Mouse (Mus musculus): Measurements from ENCODE around the gene Golga7b. TPM values are rescaled to one million over a fixed set of nuclear protein-coding genes. Genes with fewer than 3 reads are reported as not detected.

Gene Golga7b
- total and polyA plus RNA-seq, 3 experiments = 0.27 to 2.0 TPM; not detected in 1

GRCm38 (mm10) chr19:42211936-42212335 lies 35.4 kb upstream of the Golga7b start:
- no peaks in the 10 kb centered on the region for H3K9me3 ChIP-seq (replicated peaks; ENCODE audit: insufficient read depth, low read length)
- H3K4me1 ChIP-seq (ENCODE audit: control insufficient read depth in 1 of 2, insufficient read depth in 2 of 2, low read length in 2 of 2) = no peaks in the 10 kb centered on the region
- no peak overlapping the region for H3K27ac ChIP-seq (ENCODE audit: control insufficient read depth, low read depth, low read length)
- no peak for DNase-seq (ENCODE audit: low read depth, low spot score)
- no peaks in the 10 kb centered on the region for H3K79me2 ChIP-seq (ENCODE audit: control insufficient read depth, insufficient read depth, low read length, poor library complexity)
- TF ChIP-seq MYC (IDR thresholded peaks at IDR 0.05; ENCODE audit: low read depth, low read length) = no peak
- no peak for TF ChIP-seq HCFC1 (IDR thresholded peaks at IDR 0.05; ENCODE audit: low read depth, low read length)
- TF ChIP-seq MAX (IDR thresholded peaks at IDR 0.05; ENCODE audit: low read length) = no peak
- no peak for TF ChIP-seq CTCF (IDR thresholded peaks at IDR 0.05 in 2 of 3, conservative IDR thresholded peaks at IDR 0.05 in 1 of 3; ENCODE audit: control insufficient read depth in 1 of 3, insufficient read depth in 1 of 3, low read depth in 2 of 3, low read length in 3 of 3, poor library complexity in 1 of 3, severe bottlenecking in 1 of 3)
- TF ChIP-seq SMC3 (IDR thresholded peaks at IDR 0.05; ENCODE audit: low read depth, low read length) = no peak
- no peak for TF ChIP-seq POLR2A (IDR thresholded peaks at IDR 0.05; ENCODE audit: control insufficient read depth in 1 of 2, insufficient read depth in 1 of 2, low read depth in 1 of 2, low read length in 2 of 2, poor library complexity in 1 of 2)
- no peak for TF ChIP-seq ZMIZ1 (IDR thresholded peaks at IDR 0.05; ENCODE audit: low read depth, low read length)
- TF ChIP-seq MXI1 (IDR thresholded peaks at IDR 0.05; ENCODE audit: low read depth, low read length) = no peak
- no peak for TF ChIP-seq E2F4 (IDR thresholded peaks at IDR 0.05; ENCODE audit: borderline replicate concordance, low read depth, low read length)
- TF ChIP-seq USF2 (IDR thresholded peaks at IDR 0.05; ENCODE audit: borderline replicate concordance in 1 of 2, insufficient read depth in 1 of 2, low read depth in 1 of 2, low read length in 2 of 2) = no peak
- TF ChIP-seq CHD1 (IDR thresholded peaks at IDR 0.05; ENCODE audit: low read depth, low read length) = no peak
- no peak for TF ChIP-seq TAL1 (IDR thresholded peaks at IDR 0.05; ENCODE audit: low read length)
- TF ChIP-seq USF1 (IDR thresholded peaks at IDR 0.05; ENCODE audit: low read depth, low read length) = no peak
- TF ChIP-seq GATA1 (IDR thresholded peaks at IDR 0.05; ENCODE audit: low read depth, low read length) = no peak
- TF ChIP-seq TCF12 (IDR thresholded peaks at IDR 0.05; ENCODE audit: low read depth, low read length) = no peak
- TF ChIP-seq KAT2A (conservative IDR thresholded peaks at IDR 0.05; ENCODE audit: low read depth, low read length) = no peak
- no peak for TF ChIP-seq GABPA (IDR thresholded peaks at IDR 0.05; ENCODE audit: low read depth, low read length)
- peaks cover 8 to 13% of the 10 kb centered on the region in 2 experiments for H3K27me3 ChIP-seq (ENCODE audit: control insufficient read depth in 1 of 2, insufficient read depth in 2 of 2, low read length in 2 of 2)
- H3K36me3 ChIP-seq (ENCODE audit: control insufficient read depth in 1 of 2, insufficient read depth in 2 of 2, low read length in 2 of 2) = no peaks in the 10 kb centered on the region
- no peak overlapping the region for H3K9ac ChIP-seq (ENCODE audit: control insufficient read depth, low read depth, low read length, poor library complexity, severe bottlenecking)
- H3K4me3 ChIP-seq (ENCODE audit: control insufficient read depth in 1 of 2, insufficient read depth in 1 of 2, low read depth in 2 of 2, low read length in 2 of 2) = no peak overlapping the region

- DNase-seq (ENCODE audit: low read depth, low spot score) = no peak
- TF ChIP-seq MXI1 (IDR thresholded peaks at IDR 0.05; ENCODE audit: low read depth, low read length) (no peak), ELF1 (IDR thresholded peaks at IDR 0.05; ENCODE audit: low read depth, low read length) (no peak), KAT2A (conservative IDR thresholded peaks at IDR 0.05; ENCODE audit: low read depth, low read length) (no peak), GABPA (IDR thresholded peaks at IDR 0.05; ENCODE audit: low read depth, low read length) (no peak), ZKSCAN1 (IDR thresholded peaks at IDR 0.05; ENCODE audit: low read depth, low read length) (no peak)
- no peaks in the 10 kb centered on the region for H3K79me2 ChIP-seq (ENCODE audit: control insufficient read depth, insufficient read depth, low read length, poor library complexity)
- H3K27me3 ChIP-seq (ENCODE audit: control insufficient read depth in 1 of 2, insufficient read depth in 2 of 2, low read length in 2 of 2) = peaks cover 8% of the 10 kb centered on the region in 2 experiments
- H3K36me3 ChIP-seq (ENCODE audit: control insufficient read depth in 1 of 2, insufficient read depth in 2 of 2, low read length in 2 of 2) = no peaks in the 10 kb centered on the region
- H3K4me3 ChIP-seq (ENCODE audit: control insufficient read depth in 1 of 2, insufficient read depth in 1 of 2, low read depth in 2 of 2, low read length in 2 of 2) = no peak overlapping the region
- H3K4me1 ChIP-seq (ENCODE audit: control insufficient read depth in 1 of 2, insufficient read depth in 2 of 2, low read length in 2 of 2) = no peaks in the 10 kb centered on the region
- H3K9me3 ChIP-seq (replicated peaks; ENCODE audit: insufficient read depth, low read length) = no peaks in the 10 kb centered on the region
- H3K9ac ChIP-seq (ENCODE audit: control insufficient read depth, low read depth, low read length, poor library complexity, severe bottlenecking) = no peak overlapping the region
- no peak overlapping the region for H3K27ac ChIP-seq (ENCODE audit: control insufficient read depth, low read depth, low read length)
These were observed 32.8 kb upstream of the Golga7b start for GRCm38 (mm10) chr19:42214601-42215000.
